Mouse (Mus musculus): ENCODE measurements at regions not wholly inside any gene's neighbourhood (a gene's known extent, or its start where the extent isn't known, plus 50 kb on each side); places are given as distances from the start of the nearest gene placed in this dataset.

GRCm38 (mm10) chr4:124332974-124333373 lies 277.6 kb downstream of the 3100002H09Rik start:
- no peak for TF ChIP-seq CTCF (IDR thresholded peaks at IDR 0.05; ENCODE audit: extremely low read depth, insufficient read depth, low read length)
- TF ChIP-seq POLR2A (IDR thresholded peaks at IDR 0.05; ENCODE audit: extremely low read depth, insufficient read depth, low read length), result no peak

Measured in cortical plate, adult 2 months (tissue).